Comparison of ENCODE assay signal across 18 mouse cellular contexts in genomic region chr2:29418498-29418897, GRCm38 (mm10).
"Had no signal": no experiment of that assay in that cellular context is flagged by ENCODE, and none has a peak within 500 bp of the region (broad histone marks: within the 10 kb centered on the region; RNA-seq: fewer than 3 reads in every experiment).

No protein-coding gene starts in this region.

- H3K4me3 ChIP-seq: layer of hippocampus, adult 2 months; liver, embryonic 13.5 days; megakaryocyte, embryonic 14.5 days; midbrain, embryonic 12.5 days; myocyte; neural tube, embryonic 13.5 days; stomach, embryonic 15.5 days had no signal

- DNase-seq: kidney, postnatal 25 days; layer of hippocampus, adult 9-11 months; liver, embryonic 13.5 days; lung, adult 2 months; lung, postnatal 14 days; lung, postnatal 4 days; retina, postnatal 1 day; right cerebral cortex, postnatal 25 days; spleen, adult 18-20 months; thymus, postnatal 4 days had no signal

- H3K27ac ChIP-seq: kidney, postnatal 0 days; layer of hippocampus, adult 2 months; liver, embryonic 13.5 days; midbrain, embryonic 12.5 days; neural tube, embryonic 13.5 days; stomach, embryonic 15.5 days had no signal

- H3K9me3 ChIP-seq: liver, embryonic 13.5 days; megakaryocyte, embryonic 14.5 days; midbrain, embryonic 12.5 days; neural tube, embryonic 13.5 days; stomach, embryonic 15.5 days had no signal

- H3K36me3 ChIP-seq: liver, embryonic 13.5 days; midbrain, embryonic 12.5 days; neural tube, embryonic 13.5 days; stomach, embryonic 15.5 days had no signal

- H3K27me3 ChIP-seq: liver, embryonic 13.5 days; midbrain, embryonic 12.5 days; neural tube, embryonic 13.5 days; stomach, embryonic 15.5 days had no signal

- ATAC-seq: midbrain, embryonic 16.5 days had no signal

- H3K9ac ChIP-seq: liver, embryonic 13.5 days; midbrain, embryonic 12.5 days; neural tube, embryonic 13.5 days; stomach, embryonic 15.5 days had no signal

- H3K4me2 ChIP-seq: liver, embryonic 13.5 days; midbrain, embryonic 12.5 days; neural tube, embryonic 13.5 days; stomach, embryonic 15.5 days had no signal
